Mouse (Mus musculus) adrenal gland, postnatal 14 days (tissue): ENCODE results near the gene S100a10. TPM values are rescaled to one million over a fixed set of nuclear protein-coding genes. Genes with fewer than 3 reads are reported as not detected.
A peak's percentile ranks its signal among the peaks of the same experiment; 100 is the strongest.

Experiments used
- DNase-seq: peaks from one replicate; pipeline ENCODE4 v3.0.0; 2021; ENCODE audit warnings: mixed read lengths
- total RNA-seq: library from RNA; stranded (reverse); gene quantifications from 2 replicates; pipeline ENCODE4 v1.2.3, GENCODE M21; 2021

Gene S100a10
- total RNA-seq, 1 experiment from 2014 or later = 166 TPM

DNA sequence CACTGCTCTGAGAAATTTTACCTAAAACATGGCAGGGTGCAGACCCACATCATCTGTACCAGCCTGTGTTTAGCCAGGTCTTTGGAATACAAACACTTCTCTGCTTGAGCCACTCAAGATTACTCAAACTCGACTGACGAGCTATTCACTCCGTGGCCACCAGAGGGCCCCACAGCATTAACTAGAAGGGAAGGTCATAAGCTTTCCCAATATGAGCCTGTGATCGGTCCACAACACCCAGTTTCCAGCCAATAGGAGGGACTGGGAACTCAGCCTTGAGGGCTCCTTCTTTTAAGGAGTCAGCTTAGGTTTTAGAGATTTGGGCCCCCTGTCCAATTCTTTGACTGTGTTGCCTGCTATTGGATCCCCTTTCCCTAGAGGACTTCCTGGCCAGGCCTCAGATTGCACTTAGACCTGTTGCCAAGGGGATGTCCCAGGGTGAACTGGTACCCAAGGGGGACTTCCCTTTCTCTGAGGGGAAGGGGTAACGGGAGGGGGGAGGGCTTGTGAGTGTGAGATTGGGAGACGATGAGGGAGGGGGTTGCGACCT, 7.7 kb upstream of the S100a10 start:
- peak; percentile 91 for DNase-seq

DNA sequence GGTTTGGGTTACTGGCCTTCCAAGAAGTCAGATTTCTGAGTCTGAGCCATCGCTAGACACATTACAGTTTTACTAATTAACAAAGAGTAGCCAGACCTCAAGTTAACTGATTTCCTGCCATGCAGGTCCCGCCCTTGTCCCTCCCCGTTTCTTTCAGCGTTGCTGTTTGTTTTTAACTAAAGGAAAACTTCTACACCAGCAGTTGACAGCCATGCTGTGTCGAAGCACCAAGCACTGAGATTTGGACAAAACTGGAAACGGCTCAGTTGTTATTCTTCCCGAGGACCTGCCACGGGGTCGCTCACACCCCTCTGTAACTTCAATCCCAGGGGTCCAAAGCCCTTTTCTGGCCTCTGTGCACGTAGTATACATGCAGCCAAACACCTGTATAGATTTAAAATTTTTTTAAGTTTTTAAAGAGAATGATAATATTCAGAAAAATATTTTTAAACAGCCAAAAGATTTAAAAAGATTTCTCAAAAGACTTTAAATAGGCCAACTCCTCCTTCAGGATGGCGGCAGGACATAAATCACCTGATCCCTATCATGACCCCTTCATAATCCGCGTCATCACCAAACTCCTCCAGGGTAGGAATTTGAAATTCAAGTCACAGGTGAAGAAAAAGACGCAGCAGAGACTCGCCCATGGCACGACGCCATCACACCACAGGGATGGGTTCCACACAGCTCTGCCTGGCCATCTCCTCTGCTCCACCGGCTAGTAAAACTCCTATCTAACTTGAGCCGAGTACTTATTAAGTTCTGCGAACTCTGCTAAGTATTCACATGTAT, 6.9 kb upstream of the S100a10 start:
- DNase-seq = no peak

DNA sequence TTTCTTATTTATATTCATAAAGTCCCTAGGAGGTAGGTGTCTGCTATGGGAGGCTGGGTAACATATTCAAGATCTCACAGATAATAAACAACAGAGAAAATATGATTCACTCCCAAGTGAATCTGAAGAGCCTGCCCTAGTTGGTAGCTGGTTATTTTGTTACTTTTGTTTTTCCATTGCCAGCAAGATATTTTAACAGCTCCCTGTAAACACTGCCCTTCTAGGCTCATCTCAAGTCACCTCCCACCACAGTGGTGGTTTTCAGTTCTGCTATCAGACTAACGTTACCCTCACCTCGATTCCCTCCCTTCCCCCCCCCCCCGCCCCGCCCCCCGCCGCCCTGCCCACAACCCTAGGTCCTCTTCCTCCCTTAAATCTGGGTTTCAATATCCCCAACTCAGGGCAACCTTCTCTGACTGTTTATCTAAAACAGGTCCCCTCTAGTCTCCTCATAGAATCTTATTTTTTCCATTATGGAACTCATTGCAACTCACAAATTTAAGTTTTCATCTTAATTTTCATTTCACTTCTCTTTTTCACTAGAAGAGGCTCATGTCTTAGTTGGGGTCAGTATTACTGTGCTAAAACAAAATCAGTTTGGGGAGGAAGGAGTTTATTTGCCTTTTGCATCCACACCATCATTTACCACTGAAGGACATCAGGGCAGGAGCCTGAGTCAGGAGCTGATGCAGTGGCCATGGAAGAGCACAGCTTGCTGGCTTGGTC, 6.2 kb upstream of the S100a10 start:
- no peak for DNase-seq

DNA sequence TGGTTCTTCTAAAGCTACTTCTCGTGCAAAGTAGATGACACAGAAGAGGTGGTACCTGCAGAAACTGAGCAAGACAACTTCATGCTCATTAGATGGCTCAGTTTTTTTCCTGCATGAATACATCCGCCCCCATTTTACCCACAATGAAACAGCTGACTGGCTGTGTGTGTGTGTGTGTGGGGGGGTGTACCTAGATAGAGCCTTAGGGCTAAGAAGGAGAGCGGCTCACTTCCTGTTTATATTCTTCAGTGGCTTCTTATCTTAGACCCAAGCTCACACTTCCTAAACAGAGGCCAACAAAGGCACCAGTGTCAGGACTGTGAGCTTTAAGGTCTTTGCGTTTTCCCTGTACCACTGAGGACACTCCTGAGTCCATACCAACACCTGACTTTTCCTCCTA, 4.9 kb upstream of the S100a10 start:
- no peak for DNase-seq

DNA sequence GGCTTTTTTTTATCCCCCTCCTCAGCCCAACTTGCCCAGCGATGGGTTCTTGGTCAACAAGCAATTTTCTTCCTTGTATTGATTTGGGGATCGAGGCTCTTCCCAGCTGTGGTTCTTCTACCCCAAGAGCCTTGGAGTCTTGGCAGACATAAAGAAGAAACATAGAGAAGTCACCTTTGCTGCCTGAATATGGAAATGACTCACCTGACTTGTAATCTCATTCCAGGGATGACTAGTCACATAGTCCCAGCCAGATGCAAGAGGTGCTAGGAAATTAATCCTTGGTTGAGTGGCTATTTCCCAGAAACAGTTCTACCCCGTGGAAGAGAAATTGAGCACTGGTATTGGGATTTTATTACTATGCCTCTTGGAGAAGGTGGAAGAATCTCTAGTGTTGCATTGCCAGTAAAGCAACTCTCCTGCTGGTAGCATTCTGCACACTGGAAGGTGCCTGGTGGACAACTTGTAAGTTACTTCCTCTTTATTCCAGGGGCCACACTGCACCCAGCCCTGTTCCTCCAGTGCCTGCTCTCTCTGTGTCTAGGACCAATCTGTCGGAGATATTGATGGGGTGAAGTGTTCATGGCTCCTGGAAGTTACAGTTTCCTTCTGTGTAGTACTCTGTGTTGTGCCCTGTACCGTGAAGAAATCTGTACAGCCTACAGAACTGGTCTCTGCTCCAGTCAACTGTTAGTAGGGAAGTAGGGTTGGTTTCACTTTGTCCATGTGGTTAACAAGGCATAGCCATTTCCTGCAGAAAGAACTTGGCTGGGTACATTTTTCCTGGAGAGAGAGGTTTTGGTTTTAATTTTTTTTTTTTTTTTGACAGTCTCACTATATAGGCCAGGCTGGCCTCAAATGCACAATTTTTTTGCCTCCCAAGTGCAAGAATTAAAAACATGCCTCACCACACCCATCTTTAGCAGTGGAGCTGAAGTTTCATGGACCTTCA, 2.7 kb upstream of the S100a10 start:
- DNase-seq = no peak

DNA sequence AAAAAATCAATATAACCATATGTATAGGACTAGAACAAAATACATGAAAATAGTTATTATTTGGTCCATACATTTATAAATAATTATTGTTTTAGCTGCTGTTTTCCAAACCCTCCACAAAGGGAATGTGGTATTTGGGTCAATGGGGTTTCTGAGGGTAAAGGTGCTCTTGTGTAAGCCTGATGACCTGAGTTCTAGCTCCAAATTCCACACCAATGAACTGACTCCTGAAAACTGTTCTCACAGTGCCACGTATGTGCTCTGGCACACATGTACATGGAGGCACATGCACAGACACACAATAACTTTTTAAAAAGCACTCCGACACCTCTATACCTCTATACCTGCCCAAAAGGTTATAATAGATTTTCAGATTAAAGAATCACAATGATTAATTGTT, 1.6 kb upstream of the S100a10 start:
- DNase-seq = no peak

DNA sequence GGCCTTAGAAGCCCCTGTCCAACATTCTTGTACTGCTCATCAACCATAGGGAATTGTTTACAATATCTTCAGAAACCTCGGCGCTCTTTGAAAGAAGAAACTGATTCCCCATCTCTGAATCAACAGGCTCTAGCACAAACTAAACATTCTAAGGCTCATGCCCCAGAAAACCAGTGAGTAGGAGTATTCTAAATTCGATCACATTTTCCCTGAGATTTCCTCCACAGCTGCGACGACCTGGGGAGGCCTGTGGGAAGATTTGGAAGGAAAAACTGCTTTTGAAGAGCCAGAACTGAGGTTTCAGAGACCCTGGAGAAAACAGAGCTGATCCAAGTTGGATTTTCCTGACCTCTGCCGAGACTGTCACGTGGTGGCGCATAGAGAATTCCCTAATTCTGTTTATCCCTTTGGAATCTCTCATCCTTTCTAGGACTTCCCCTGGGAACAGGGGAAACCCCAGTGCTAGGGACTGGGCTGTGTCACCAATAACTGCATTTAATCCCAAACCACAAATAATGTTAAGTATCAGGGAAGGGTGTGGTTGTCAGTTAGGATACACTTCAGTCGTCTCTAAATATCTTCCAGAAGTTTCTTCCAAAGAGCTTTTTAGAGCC, 1.0 kb upstream of the S100a10 start:
- DNase-seq = no peak

DNA sequence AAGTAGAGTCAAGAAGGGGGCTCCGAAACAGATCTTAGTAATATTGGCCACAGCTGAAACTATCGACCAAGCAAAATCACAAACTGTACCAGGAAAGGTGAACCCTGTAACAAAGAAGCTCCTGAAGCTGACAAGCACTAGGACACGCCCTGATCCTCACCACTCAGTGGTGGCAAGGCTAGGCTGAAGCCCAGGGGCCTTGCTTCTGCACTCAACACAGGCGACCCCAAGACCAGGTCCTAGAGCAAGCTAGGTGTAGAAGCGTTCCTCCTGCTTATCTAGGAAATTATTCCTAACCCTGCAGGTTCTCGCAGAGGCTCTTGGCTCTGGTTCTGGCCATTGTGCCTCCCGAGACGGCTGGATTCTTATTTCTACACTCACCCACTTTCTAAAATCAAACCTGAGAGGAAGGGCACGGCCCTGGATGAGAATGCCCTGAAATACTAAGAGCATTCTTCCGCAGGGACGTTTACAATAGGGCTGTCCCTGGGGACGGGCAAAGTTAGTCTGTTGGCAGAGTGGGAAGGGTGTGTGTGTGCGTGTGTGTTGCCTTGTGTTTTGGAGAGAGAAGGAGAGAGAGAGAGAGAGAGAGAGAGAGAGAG, 400 bp upstream of the S100a10 start:
- no peak for DNase-seq

DNA sequence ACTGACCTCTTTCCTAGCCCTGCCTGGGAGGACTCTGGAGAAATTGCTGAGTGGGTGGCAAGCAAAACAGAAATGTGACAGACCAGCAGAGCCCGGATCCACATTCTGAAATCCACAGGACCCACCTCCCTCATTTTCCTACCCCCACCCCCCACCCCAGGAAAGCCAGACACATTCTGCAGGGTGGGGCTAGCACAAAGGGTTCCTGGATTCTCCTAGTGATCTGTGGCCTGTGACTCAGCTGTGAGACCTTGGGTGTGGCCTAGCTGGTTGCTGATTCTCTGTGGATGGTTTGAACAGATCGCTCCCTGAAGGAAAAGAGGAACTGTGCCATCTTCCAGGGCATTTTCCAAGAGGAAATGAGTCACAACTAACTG, 986 bp downstream of the S100a10 start:
- DNase-seq = peak; percentile 71

DNA sequence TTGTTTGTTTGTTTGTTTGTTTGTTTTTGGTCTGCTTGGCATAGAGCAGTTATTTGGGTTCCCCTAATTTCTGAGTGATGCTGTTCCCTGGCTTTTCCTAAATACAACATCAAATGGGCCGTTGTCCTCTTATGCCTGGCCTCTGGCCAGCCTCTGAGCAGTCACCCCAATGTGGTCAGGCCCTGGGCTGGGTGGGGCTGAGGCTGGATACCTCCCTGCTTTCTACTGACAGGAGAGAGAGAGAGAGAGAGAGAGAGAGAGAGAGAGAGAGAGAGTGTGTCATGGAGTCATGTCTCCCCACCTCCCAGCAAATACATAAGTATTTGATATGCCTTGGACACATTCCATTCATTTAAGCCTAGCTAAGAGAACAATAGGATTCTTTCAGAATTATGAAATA, 1.7 kb downstream of the S100a10 start:
- DNase-seq = peak; percentile 25

DNA sequence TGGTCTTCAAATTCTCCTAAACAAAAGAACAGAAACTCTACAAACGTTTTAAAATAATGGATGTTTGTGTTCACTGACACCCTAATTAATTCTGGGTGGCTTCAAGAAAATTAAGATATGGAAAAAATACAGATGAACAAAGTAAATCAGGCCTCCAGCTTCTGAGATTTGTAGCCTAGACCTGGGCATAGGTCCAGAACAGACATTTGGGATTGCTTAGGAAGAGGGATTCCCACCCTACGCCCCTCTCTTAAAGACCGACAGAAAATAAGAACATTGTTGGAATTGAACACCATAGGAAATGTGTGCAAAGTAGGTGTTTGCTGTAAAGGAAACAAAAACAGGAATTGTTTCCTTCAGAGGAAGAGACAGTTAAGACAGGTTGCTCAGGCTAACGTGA, 2.6 kb downstream of the S100a10 start:
- no peak for DNase-seq

DNA sequence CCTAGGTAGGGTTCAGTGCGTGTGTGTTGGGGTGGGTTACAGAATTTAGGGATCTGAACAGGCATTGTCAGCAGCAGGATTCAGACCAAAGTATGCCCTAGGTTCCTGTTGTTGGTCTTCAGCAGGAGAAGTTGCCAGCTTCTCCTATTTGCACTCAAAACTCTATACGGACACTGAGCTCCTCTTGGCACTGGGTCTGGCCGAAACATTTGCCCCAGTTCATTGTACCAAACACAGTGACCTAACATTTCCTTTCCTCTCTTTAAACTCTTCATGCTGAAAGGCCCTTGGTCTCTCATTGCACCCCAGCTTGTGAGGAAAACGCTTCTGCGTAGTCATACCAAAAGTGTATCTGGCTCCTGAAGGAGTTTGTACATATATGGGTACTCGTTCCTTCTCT, 5.1 kb downstream of the S100a10 start:
- no peak for DNase-seq

DNA sequence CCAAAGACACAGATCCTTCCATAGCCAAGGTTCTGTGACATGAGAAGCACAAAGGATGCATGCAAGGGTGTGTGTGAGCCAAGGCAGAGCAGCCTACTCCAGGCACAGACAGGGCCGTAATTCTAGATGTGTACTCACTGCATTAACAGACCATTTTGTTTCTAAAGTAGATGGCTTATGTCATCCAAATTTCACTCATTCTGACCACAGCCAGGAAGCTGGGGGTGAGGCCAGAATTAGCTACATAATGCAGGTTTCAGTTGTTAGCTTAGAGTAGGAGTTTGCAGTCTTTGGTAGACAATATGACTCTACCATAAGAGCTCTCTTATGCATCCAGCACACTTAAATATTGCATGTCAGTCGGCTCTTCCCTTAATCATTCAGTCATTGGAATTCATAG, 7.5 kb downstream of the S100a10 start:
- no peak for DNase-seq

DNA sequence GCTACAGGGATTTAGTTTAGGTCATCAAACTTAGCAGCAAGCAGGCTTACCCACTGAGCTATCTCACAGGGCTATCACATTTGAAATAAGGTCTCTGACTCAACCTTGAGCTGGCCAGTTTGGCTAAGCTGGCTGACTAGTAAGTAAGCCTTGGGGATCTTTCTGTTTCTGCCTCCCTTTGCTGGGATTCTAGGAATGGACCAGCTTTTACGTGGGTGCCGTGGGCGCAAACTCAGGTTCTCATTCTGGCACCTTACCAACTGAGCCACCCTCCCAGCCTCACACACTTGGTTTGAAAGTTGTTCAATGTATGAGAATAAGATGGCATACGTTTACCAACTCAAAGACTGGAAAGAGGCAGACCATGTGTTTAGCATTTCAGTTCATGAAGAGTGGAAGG, 8.3 kb downstream of the S100a10 start:
- DNase-seq = no peak

DNA sequence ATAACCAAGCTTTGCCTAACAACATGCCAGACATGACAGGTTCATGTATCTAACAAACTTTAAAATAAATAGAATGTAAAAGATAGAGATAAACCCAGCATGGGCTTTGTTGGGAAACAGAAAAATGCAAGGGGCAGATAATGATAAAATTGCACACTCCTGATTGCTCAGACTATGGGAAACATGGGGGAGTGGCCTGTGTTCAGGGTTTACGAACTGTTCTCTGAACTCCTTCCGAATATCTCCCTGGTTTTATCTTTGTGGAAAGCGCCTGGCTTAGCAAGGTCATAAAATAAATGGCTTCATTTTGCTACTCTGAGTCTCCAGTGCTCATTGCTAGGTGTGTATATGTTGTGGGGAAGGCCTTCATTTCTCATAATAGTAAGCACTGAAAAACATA, 12.0 kb downstream of the S100a10 start:
- no peak for DNase-seq

DNA sequence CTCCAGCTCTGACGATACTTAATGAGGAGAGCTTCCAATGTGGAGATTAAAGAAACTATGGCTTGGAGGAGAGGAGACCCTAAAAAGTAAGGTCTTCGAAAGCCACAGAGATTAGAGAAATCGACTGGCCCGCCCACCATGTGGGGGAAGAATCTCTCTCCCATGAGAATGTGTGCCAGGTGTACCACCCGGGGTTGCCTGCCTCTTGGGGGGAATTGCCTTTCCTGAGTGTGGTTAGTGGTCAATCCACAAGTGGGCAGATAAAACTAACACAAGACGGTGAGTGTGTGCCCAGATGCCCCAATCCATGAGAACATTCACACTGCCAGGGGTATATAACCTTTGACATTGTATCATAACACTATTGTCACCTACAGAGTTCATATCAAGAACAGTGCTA, 12.8 kb downstream of the S100a10 start:
- DNase-seq = no peak

DNA sequence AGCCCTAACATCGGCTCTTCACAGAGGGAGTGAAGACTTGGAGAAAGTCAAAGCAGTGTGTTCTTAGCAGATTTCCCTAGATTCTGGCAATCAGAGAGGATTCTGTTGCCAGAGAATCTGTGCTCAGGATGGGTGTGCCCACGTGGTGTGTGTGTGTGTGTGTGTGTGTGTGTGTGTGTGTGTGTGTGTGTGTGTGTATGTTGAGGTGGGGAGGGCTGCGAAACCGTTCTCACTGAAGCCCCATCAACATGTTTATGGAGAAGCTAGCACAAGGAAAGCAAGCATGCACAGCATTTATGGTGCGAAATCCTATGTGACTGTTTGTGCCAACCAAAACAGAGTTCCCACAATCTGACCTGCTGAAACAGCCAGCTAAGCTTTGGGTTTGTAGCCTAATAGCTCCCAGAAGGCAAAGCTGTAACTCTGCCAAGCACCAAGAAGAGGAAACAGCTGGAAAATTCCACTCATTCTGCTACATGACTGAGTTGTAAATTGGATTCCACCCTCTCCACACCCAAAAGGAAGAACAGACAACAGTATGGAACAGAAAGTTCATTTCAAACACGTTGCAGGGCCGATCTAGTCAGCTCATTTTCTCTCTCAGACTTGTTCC, 13.7 kb downstream of the S100a10 start:
- DNase-seq = peak; percentile 70

DNA sequence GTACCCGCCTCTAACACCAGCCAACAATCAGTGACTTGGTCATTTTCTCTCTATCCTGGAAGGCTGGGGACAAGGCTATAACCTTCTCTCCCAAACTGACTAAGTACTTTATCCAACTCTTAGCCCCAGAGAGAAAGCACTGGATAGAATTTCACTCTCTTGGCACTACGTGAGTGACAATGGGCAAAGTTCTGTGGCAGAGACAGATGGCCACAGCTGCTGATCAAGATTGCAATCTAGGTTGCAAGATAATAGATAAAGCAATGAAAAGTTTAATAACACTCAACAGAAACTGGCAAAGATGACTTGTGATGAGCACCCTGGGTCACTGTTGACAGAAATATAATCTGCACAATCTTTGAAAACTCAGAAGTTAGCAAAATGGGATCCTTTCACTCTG, 14.2 kb downstream of the S100a10 start:
- DNase-seq = no peak

DNA sequence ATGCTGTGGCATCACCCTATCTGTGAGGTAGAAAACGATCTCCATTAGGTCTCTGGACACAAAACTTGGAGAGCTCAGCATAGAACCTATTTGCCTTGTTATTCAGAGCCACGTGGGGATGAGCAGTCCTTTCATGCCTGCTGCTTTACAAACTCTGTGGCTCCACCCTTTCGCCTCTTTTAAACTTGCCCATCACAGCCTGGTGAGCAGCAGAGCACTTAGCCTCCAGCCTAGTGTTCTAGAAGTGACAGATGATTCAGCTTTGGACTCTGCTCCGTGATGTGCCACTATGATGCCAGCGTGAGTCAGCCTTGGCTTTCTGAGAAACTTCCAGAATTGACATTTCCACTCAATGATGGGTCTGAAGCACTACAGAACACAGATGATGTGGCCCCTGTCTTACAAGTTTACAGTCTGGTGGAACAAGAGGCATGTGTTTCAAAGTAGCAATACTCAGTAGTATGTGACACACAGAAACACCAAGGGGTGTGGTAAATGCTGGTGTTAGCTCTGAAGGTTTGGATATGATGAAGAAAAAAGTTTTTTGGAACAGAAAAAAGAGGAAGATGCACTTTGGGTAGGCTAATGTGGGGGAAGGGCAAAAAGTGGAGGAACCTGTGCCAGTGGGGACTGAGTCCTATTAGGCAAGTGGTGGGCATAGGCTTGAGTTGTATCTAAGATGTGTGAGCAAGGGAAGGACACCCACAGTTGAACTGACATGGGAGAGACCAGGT, 17.3 kb downstream of the S100a10 start:
- DNase-seq = peak; percentile 45

DNA sequence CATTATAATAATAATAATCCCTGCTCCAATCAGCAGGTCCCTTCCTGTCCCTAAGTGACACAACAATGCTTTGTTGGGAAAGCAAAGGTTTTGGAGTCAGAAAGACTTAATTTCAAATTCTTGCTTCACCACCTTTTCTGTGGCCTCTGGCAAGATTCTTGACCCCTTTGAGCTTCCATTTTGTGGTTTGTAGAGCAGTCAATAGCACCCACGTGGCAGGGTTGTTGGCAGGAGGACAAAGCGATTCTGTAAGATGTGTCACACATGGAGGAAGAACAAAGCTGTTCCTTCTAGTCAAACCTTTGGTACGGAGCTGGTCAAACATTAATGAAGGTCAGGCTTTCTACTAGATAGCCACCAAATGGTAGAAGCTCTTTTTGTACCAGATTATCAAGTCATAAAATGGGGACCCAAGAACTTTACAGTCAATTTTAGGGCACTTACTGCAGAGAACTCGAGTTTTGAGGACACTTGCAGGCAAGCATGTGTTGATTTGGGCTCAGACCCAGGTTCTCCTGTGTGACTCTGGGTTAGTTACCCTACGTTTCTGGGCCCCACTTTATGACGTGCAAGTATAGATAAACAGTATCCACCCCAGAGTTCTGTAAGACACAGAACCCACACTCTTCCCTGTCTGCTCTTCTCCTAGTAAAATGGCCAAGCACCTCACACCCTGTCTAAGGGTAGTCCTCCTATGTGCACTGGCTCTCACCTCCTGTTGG, 24.6 kb downstream of the S100a10 start:
- DNase-seq = peak; percentile 58
